ENCODE assay signal across 7 mouse cellular contexts in the genomic region with DNA sequence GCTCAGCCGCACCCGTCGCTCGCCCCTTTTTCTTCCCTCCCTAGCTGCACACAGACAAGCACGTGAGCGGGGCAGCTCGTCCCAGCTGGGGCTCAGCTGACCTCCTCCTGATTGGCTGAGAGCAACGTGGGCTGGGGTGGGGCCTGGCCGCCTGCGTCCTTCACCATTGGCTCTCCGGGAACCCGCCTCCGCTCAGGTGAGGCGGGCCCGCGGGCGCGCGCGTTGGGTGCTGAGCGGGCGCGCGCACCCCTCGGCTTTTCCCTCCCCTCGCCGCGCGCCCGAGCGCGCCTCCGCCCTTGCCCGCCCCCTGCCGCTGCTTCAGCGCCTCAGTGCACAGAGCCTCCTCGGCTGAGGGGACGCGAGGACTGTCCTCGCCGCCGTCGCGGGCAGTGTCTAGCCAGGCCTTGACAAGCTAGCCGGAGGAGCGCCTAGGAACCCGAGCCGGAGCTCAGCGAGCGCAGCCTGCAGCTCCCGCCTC. TPM values are rescaled to one million over a fixed set of nuclear protein-coding genes. Genes with fewer than 3 reads are reported as not detected.
DNase-seq lines count a peak whose midpoint lies in the region; ATAC-seq lines count a peak whose summit lies in the region.

No protein-coding gene starts in this region.

- no peaks in the 10 kb centered on the region for H3K27me3 ChIP-seq in embryonic facial prominence, embryonic 10.5 days (replicated peaks; ENCODE audit: low read depth, poor library complexity, severe bottlenecking)
- H3K27me3 ChIP-seq in limb, embryonic 10.5 days (ENCODE audit: low read depth, poor library complexity, severe bottlenecking): no peaks in the 10 kb centered on the region
- no peaks in the 10 kb centered on the region for H3K27me3 ChIP-seq in midbrain, embryonic 13.5 days

- peak; percentile 94 for ATAC-seq in granulocyte monocyte progenitor cell, adult 5-6 weeks (replicated peaks; ENCODE audit: poor library complexity, severe bottlenecking)
- ATAC-seq in midbrain, embryonic 13.5 days: peak; percentile 100

- peak overlapping the region; percentile 96 for H3K4me3 ChIP-seq in embryonic facial prominence, embryonic 10.5 days
- peak overlapping the region; percentile 93 for H3K4me3 ChIP-seq in limb, embryonic 10.5 days
- H3K4me3 ChIP-seq in midbrain, embryonic 13.5 days (replicated peaks): peak overlapping the region; percentile 94

- no peaks in the 10 kb centered on the region for H3K9me3 ChIP-seq in embryonic facial prominence, embryonic 10.5 days
- no peaks in the 10 kb centered on the region for H3K9me3 ChIP-seq in limb, embryonic 10.5 days (replicated peaks)
- no peaks in the 10 kb centered on the region for H3K9me3 ChIP-seq in midbrain, embryonic 13.5 days

- H3K27ac ChIP-seq in embryonic facial prominence, embryonic 10.5 days (replicated peaks): peak overlapping the region; percentile 99
- peak overlapping the region; percentile 99 for H3K27ac ChIP-seq in limb, embryonic 10.5 days
- H3K27ac ChIP-seq in midbrain, embryonic 13.5 days: peak overlapping the region; percentile 96

- peak overlapping the region; percentile 75 for H3K4me2 ChIP-seq in midbrain, embryonic 13.5 days (replicated peaks)

- under 1% methylated on average over 51 of the region's 51 CpGs for WGBS in embryonic facial prominence, embryonic 10.5 days
- under 1% methylated on average over 45 of the region's 51 CpGs for WGBS in limb, embryonic 10.5 days
- under 1% methylated on average over 51 of the region's 51 CpGs for WGBS in midbrain, embryonic 13.5 days

- peak; percentile 98 for DNase-seq in adrenal gland, postnatal 10 days
- peak; percentile 99 for DNase-seq in embryonic facial prominence, embryonic 10.5 days (ENCODE audit: low spot score)
- peak; percentile 98 for DNase-seq in kidney, adult 11 months
- DNase-seq in limb, embryonic 10.5 days (ENCODE audit: low spot score): peak; percentile 98
- peak; percentile 84 for DNase-seq in spleen, adult 12 weeks (ENCODE audit: low spot score)

- peak overlapping the region; percentile 91 for H3K9ac ChIP-seq in midbrain, embryonic 13.5 days (replicated peaks)

- H3K36me3 ChIP-seq in embryonic facial prominence, embryonic 10.5 days (replicated peaks): no peaks in the 10 kb centered on the region
- no peaks in the 10 kb centered on the region for H3K36me3 ChIP-seq in limb, embryonic 10.5 days
- H3K36me3 ChIP-seq in midbrain, embryonic 13.5 days: no peaks in the 10 kb centered on the region

- peaks cover 31% of the 10 kb centered on the region for H3K4me1 ChIP-seq in embryonic facial prominence, embryonic 10.5 days
- peaks cover 19% of the 10 kb centered on the region for H3K4me1 ChIP-seq in limb, embryonic 10.5 days
- H3K4me1 ChIP-seq in midbrain, embryonic 13.5 days (replicated peaks): peaks cover 26% of the 10 kb centered on the region

RNA-seq across cellular contexts. Expression of a gene that starts 6.5 kb away (rescaled TPM):
- total RNA-seq in adrenal gland, postnatal 10 days (2021): 10 to 100 TPM; 56.7 to 58.2 TPM
- 90.5 and 91.7 TPM in 2 replicates for polyA plus RNA-seq in embryonic facial prominence, embryonic 10.5 days (2016; fragmentation: Nextera tagmentation; extraction: Ambion mirVana)
- 39.1 and 40.8 TPM in 2 replicates for total RNA-seq in granulocyte monocyte progenitor cell, adult 5-6 weeks (2014; fragmentation: Nextera tagmentation)
- 69.5 and 82.0 TPM in 2 replicates for total RNA-seq in granulocyte monocyte progenitor cell, adult 5-6 weeks (2017)
- polyA plus RNA-seq in limb, embryonic 10.5 days (2016; fragmentation: Nextera tagmentation; extraction: Ambion mirVana): 77.8 and 93.5 TPM in 2 replicates
- 83.0 and 84.4 TPM in 2 replicates for polyA plus RNA-seq in midbrain, embryonic 13.5 days (2015; fragmentation: Nextera tagmentation; extraction: Ambion mirVana)

RNA-seq across cellular contexts. Expression of a gene that starts 29.7 kb away (rescaled TPM):
- 1 to 10 TPM; 3.3 to 7.9 TPM for total RNA-seq in adrenal gland, postnatal 10 days (2021)
- 12.4 and 13.8 TPM in 2 replicates for polyA plus RNA-seq in embryonic facial prominence, embryonic 10.5 days (2016; fragmentation: Nextera tagmentation; extraction: Ambion mirVana)
- not detected in 2 replicates for total RNA-seq in granulocyte monocyte progenitor cell, adult 5-6 weeks (2014; fragmentation: Nextera tagmentation)
- total RNA-seq in granulocyte monocyte progenitor cell, adult 5-6 weeks (2017): 1.3 TPM in 1 of 2 replicates, not detected in the other
- 13.3 and 14.4 TPM in 2 replicates for polyA plus RNA-seq in limb, embryonic 10.5 days (2016; fragmentation: Nextera tagmentation; extraction: Ambion mirVana)
- polyA plus RNA-seq in midbrain, embryonic 13.5 days (2015; fragmentation: Nextera tagmentation; extraction: Ambion mirVana): 20.2 and 26.7 TPM in 2 replicates

RNA-seq across cellular contexts. Expression of a gene that starts 56.6 kb away (rescaled TPM):
- 10 to 100 TPM; 12.4 to 13.0 TPM for total RNA-seq in adrenal gland, postnatal 10 days (2021)
- polyA plus RNA-seq in embryonic facial prominence, embryonic 10.5 days (2016; fragmentation: Nextera tagmentation; extraction: Ambion mirVana): 20.5 and 20.6 TPM in 2 replicates
- total RNA-seq in granulocyte monocyte progenitor cell, adult 5-6 weeks (2014; fragmentation: Nextera tagmentation): 8.5 and 9.8 TPM in 2 replicates
- 6.2 and 16.9 TPM in 2 replicates for total RNA-seq in granulocyte monocyte progenitor cell, adult 5-6 weeks (2017)
- polyA plus RNA-seq in limb, embryonic 10.5 days (2016; fragmentation: Nextera tagmentation; extraction: Ambion mirVana): 18.9 and 23.5 TPM in 2 replicates
- polyA plus RNA-seq in midbrain, embryonic 13.5 days (2015; fragmentation: Nextera tagmentation; extraction: Ambion mirVana): 35.4 and 36.7 TPM in 2 replicates

Comparison
In these comparisons a context has a peak if more than half of its experiments do, and no peak if none do; other contexts are left out.
1. Peak in every context shown above with its lines: DNase-seq, ATAC-seq, H3K4me3 ChIP-seq and H3K27ac ChIP-seq.